Mouse (Mus musculus) spleen, postnatal 36 days (tissue): ENCODE data around the gene Slc22a15.

Experiments
- DNase-seq, 2 experiments: peaks; one replicate each; pipeline ENCODE4 v3.0.0; 2022; ENCODE audit warnings: low spot score in 2 of 2, mixed read lengths in 1 of 2

The Slc22a15 gene

DNA sequence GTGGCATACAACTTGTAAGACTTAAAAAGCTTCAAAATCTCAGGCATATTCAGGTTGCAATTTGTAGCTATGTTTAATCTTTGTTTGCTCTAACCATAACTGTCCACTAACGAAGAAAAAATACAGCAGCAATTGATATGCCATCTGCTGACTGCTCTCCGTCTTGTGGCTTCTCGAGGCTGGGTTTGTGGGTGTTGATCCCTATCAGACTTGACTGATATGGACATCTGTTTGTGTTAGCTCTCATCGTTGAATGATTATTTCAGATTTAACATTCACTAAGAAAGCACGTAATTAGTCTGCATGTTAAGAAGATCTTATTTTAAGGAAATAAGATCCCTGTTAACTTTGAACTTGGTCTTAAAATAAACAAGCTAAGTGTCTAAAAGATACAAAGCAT is 7.7 kb downstream of the Slc22a15 start:
- no peak for DNase-seq

DNA sequence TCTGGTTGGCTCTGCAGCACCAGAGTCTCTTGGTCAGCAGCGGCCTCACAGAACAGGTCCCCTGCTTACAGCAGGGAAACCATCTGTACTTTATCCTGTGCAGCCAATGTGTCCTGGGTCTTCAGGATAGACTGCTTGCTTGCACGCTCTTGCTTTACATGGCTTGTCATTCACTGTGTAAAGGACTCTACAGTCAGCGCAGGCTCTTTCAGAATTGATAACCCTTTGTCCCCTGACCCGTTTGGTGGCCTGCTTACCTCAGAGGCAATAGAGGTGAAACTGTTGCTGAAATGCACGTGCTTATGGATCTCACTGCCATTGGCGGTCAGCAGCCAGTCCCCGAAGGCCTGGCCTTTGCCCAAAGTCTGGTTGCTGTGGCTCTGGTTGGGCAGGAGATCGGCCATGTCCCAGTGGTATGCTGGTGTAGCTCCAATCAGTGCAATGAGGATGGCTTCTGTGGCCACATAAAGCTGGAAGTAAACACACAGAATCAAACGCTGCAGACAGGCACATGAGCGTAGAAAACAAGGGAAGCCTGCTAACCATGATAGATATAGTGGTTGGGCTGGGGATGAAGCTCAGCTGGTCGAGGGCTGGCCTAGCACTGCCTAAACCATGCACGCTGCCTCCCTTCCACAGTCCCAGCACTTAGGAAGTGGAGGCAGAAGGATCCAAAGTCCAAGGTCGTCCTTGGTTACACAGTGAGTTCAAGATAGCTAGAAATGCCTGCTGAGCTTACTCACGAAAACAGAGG is 9.0 kb downstream of the Slc22a15 start:
- no peak for DNase-seq

GRCm38 (mm10) chr3:101914266-101914665 is 10.0 kb downstream of the Slc22a15 start:
- DNase-seq: no peak

GRCm38 (mm10) chr3:101912041-101912440 is 12.2 kb downstream of the Slc22a15 start:
- DNase-seq: no peak

GRCm38 (mm10) chr3:101907049-101907448 is 17.2 kb downstream of the Slc22a15 start:
- DNase-seq: no peak

- DNase-seq: no peak
Observed at GRCm38 (mm10) chr3:101904776-101905175, 19.5 kb downstream of the Slc22a15 start.

GRCm38 (mm10) chr3:101903091-101903490 is 21.2 kb downstream of the Slc22a15 start:
- no peak for DNase-seq

- no peak for DNase-seq
Observed at GRCm38 (mm10) chr3:101902344-101902743, 21.9 kb downstream of the Slc22a15 start.

DNA sequence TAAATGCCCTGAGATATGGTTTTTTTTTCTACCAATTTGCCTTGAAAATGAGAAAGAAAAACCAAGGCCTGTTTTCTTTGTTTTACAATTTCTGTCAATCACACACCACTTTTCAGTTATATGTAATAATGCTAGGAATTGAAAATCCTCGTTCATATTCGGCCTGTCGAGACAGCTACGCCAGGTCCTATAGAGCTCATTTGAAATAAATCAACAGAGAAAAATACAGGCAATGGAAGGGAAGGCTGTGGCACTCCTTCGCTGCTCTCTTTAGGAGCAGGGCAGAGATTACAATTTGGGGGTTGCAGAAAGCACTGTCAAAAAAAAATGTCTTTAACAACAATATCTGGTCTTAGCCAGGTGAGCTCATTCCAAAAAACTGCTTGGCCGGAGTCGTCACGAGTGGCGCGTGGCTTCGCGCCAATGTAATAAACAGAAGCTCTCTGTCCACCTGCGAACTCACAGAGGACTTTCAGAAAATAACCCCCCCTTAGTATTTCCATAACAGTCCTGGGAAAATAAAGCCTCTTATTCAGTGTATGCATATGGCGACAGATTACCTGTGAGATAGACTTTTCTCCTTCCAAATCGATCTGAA is 26.8 kb downstream of the Slc22a15 start:
- no peak for DNase-seq

DNA sequence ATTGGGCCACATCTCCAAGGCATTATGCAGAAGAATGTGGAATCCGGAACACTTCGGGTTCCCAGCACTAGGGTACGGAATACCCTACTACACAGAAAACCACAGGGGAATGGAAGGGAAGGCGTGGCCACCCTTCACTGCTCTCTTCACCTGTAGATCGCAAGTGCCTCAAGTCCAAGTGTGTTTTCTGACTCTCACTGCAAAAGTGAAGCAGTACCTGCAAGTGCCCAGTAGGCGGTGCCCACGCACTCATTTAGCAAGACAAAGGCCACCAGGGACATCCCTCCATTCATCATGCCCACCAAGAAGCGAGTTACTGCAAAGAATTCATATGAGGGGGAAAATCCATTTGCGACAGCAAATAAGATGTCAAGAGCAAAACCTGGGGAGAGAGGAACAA is 27.4 kb downstream of the Slc22a15 start:
- peak; percentile 50 to 53 for DNase-seq

DNA sequence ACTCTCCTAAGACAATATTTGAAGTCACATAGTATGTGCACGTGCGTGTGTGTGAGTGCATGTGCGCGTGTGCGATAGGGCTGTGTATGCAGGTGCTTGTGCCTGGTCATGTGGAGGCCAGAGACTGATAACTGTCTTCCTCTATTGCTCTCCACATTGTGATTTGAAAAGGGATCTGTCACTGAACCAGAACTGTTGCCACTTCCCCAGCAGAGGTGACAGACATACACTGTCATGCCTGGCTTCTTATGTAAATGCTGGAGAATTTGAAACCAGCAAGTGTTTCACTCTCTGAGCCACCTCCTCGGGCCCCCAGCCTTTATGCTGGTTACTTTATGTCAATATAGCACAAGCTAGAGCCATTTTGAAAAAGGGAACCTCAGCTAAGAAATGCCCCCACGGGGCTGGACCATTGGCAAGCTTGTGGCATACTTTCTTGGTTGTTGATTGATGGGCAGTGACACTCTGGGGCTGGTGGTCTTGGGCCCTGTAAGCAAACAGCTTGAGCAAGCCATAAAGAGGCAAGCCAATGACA is 28.8 kb downstream of the Slc22a15 start:
- DNase-seq: peak; percentile 33 to 44

DNA sequence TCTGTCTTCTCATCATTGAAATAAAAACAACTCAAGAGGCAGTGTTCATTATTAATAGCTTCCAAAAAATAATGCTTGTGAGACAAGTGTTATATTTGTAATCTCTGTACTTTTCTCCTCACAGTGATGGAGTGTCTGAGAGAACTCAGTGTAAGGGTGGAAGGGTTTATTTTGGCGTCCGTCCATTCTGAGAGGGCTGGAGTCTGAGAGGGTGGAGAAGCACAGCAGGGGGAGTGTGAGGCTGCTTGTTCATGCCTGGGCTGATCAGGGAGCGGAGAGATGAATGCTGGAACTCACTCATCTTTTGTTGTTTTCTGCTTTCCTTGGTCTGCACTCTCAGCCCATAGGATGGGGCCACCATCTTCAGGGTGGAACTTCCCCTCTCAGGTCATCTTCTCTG is 38.7 kb downstream of the Slc22a15 start:
- DNase-seq: no peak

- DNase-seq: no peak
Observed at GRCm38 (mm10) chr3:101885041-101885440, 39.2 kb downstream of the Slc22a15 start.

- no peak for DNase-seq
Observed at GRCm38 (mm10) chr3:101883902-101884301, 40.4 kb downstream of the Slc22a15 start.

DNA sequence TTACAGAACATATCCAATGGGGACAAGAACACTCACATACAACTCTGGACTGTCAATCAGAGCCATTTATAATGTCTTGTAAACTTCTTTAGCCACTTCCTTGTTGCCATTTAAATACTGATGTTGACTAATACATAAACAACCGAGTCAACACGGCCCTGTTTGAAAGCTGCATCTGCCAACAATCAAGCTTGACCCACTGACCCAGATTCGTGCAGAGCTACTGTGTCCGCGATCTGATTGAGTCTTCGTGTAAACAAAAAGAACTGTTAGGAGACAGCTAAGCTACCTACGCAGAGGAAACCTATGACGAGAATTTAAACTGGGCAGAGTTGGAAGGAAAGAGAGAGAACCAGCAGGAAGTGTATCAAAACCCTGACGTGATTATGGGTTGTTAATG is 42.5 kb downstream of the Slc22a15 start:
- DNase-seq: no peak

DNA sequence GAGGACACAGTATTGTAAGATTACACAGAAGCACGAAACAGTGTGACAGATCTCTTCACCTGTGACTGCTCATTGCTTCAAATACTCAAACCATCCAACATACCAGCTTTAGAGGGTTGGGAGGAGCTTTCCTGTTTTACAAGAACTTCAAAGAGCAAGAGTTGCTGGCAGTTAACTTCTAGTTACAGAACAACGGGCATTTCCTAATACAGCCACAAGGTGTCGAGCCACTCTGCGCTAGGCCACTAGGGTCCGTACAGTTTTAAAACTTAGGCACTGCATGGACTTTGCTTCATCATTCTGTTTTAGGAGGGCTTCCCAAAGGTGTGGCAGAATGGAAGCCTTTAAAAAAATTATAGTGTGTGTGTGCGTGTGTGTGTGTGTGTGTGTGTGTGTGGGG is 43.4 kb downstream of the Slc22a15 start:
- no peak for DNase-seq

GRCm38 (mm10) chr3:101878136-101878535 is 46.1 kb downstream of the Slc22a15 start:
- no peak for DNase-seq

GRCm38 (mm10) chr3:101876459-101877285 is 47.6 kb downstream of the Slc22a15 start:
- DNase-seq: no peak

DNA sequence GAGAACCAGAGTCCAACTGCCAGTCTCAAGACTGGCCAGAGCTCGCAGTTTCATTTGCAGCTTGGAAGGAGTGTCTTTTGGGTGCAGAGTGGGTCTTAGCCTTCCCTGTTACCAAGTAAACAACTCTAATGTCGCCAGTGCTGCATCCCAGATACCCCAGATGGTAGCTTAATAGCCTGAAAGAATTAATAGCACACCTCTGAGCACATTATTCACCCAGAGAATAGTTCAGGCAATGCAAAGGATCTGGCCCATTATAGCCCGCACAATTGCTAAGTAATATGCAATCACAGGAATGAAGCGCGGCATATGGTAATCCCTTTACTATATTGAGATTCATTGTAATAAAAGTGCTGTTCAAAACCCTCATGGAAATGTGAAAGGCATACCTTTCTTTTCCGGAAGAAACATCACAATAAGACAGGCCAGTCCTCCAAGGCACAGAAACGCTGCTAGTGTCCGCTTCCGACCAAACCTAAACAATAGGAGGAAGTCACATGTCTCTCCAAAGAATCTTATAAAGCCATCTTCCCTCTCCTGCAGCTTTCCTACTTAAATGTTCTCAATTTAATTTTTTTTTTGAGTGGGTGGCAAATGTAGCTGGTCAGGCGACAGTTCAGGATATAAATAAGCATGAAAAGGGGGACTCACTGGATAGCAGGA is 48.9 kb downstream of the Slc22a15 start:
- no peak for DNase-seq

DNA sequence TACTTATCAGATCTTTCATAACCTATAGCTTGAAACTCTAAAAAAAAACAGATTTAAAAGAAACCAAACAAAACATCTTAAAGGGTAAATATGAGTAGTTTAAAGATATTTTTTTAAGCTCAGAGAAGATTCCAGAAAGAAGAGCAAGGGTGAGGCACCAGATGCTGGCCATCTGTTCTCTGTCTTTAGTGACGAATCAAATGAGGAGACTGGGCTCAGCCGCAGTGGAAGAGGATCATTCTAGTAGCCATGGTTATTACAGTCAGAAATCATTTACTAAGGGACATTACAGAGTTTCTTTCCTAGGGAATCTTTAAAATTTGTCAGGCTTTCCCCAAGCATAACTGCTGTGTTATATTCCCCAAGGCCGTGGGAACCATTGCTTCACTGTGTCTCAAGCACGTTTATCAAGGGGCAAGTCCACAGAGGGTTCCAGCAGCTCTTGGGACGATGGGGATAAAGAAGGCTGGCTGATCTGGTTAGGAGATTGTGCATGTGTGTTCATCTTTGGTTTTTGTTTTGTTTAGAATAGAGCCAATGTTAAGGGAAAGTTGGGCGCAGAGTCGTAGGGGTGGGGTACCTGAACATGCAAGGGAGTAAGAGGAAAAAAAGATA is 51.1 kb downstream of the Slc22a15 start:
- DNase-seq: no peak

- no peak for DNase-seq
Observed at GRCm38 (mm10) chr3:101871951-101872350, 52.3 kb downstream of the Slc22a15 start.
